Mouse (Mus musculus): ENCODE data around the gene Gucy1a1. TPM values are rescaled to one million over a fixed set of nuclear protein-coding genes. Genes with fewer than 3 reads are reported as not detected.

Gucy1a1 gene
- polyA plus RNA-seq, 1 experiment from 2014 or later = 4.8 TPM

DNA sequence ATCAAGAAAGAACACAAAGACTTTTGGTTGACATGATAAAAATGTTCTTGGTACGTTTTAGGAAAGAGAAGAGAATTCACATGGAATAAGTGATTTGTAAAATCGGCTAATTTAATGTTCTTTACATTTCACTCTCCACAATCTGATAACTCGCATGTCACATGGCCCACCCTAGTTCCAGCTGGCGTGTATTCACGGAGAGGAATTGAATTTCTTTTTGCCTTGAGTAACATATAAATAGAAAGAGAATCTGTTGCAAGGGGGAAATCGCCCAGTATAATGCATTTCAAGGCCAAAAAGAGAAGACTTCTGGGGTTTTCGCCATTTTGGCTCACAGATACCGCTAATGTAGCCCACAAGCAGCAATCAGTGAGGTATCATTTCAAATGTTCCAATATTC is 99.5 kb downstream of the Gucy1a1 start:
- no peak overlapping the region for H3K27ac ChIP-seq (replicated peaks)
- 66% methylated on average over 8 of the region's 8 CpGs for WGBS (ENCODE audit: insufficient replicate concordance)
- ATAC-seq (ENCODE audit: insufficient read depth) = no peak
- H3K36me3 ChIP-seq (replicated peaks) = no peaks in the 10 kb centered on the region
- H3K9ac ChIP-seq = no peak overlapping the region
- H3K4me2 ChIP-seq = no peak overlapping the region
- no peak overlapping the region for H3K4me3 ChIP-seq (replicated peaks)
- H3K4me1 ChIP-seq (replicated peaks) = no peaks in the 10 kb centered on the region
- H3K27me3 ChIP-seq = no peaks in the 10 kb centered on the region
- no peaks in the 10 kb centered on the region for H3K9me3 ChIP-seq (replicated peaks)

DNA sequence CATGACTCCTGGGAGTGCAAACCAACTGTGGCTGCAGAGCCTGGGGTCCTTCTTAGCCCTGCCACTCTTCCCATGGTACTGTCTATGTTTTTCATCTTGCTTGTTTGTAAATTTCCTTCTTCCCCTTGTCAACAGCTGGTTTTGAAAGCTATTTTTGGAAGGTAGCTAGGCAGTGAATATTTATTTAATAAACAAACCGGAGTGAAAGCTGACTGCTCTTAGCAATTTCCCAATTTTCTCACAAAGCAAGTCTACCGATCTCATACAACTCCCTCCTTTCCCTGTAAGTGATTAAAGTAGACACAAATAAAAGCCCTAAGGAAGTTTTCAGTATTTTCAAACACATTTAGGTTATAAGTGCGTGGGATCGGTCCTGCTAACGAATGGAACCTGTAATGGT is 100.7 kb downstream of the Gucy1a1 start:
- no peak overlapping the region for H3K27ac ChIP-seq (replicated peaks)
- no peaks in the 10 kb centered on the region for H3K36me3 ChIP-seq (replicated peaks)
- H3K4me2 ChIP-seq = no peak overlapping the region
- 69% methylated on average over 5 of the region's 5 CpGs for WGBS (ENCODE audit: insufficient replicate concordance)
- H3K4me1 ChIP-seq (replicated peaks) = no peaks in the 10 kb centered on the region
- no peaks in the 10 kb centered on the region for H3K27me3 ChIP-seq
- no peak overlapping the region for H3K4me3 ChIP-seq (replicated peaks)
- no peaks in the 10 kb centered on the region for H3K9me3 ChIP-seq (replicated peaks)
- no peak for ATAC-seq (ENCODE audit: insufficient read depth)
- H3K9ac ChIP-seq = no peak overlapping the region

DNA sequence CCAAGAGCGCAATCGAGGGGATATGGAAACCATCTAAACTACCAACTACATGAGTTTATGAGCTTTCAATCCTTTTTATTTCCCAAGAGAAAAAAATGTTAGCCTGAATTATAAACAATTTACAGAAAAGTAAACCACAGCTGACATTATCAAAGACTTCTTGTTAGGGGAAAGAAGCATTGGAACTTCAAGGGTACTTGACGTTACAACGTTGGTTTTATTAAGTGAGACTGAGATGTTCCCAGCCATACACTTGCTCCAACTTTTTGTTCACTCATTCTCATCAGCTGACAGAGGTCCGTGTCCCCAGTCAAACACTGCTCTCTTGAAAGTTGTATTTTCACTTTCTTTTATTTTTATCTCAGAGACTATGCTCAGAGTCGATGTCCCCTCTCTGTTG is 101.9 kb downstream of the Gucy1a1 start:
- Histone ChIP-seq H3K27me3 (no peaks in the 10 kb centered on the region), H3K4me2 (no peak overlapping the region), H3K9me3 (replicated peaks) (no peaks in the 10 kb centered on the region), H3K4me1 (replicated peaks) (no peaks in the 10 kb centered on the region), H3K36me3 (replicated peaks) (no peaks in the 10 kb centered on the region), H3K27ac (replicated peaks) (no peak overlapping the region), H3K9ac (no peak overlapping the region), H3K4me3 (replicated peaks) (no peak overlapping the region)
- WGBS (ENCODE audit: insufficient replicate concordance) = 73% methylated on average over 6 of the region's 6 CpGs
- no peak for ATAC-seq (ENCODE audit: insufficient read depth)

Small RNA genes within 50 kb of the gene (microRNA-seq; reads per million reads assigned to microRNA genes)
- not detected for gene Mir7010

Other genes starting within 250 kb of the Gucy1a1 start
- gene Ctso, start 213.2 kb downstream of the Gucy1a1 start, polyA plus RNA-seq (2015; fragmentation: Nextera tagmentation; extraction: Ambion mirVana) = 6.3 and 6.6 TPM in 2 replicates
- gene Tdo2, start 169.6 kb downstream of the Gucy1a1 start, polyA plus RNA-seq (2015; fragmentation: Nextera tagmentation; extraction: Ambion mirVana) = not detected in 2 replicates
- not detected in 2 replicates for gene Asic5, start 163.5 kb downstream of the Gucy1a1 start, polyA plus RNA-seq (2015; fragmentation: Nextera tagmentation; extraction: Ambion mirVana)
- 6.4 and 6.7 TPM in 2 replicates for gene Gucy1b1, start 71.1 kb downstream of the Gucy1a1 start, polyA plus RNA-seq (2015; fragmentation: Nextera tagmentation; extraction: Ambion mirVana)
- 0.12 and 0.14 TPM in 2 replicates for gene Map9, start 212.3 kb upstream of the Gucy1a1 start, polyA plus RNA-seq (2015; fragmentation: Nextera tagmentation; extraction: Ambion mirVana)